Mouse (Mus musculus): ENCODE measurements around the gene Flywch1.

The Flywch1 gene

GRCm38 (mm10) chr17:23777141-23777540 lies 5.7 kb upstream of the Flywch1 start:
- DNase-seq = no peak

DNA sequence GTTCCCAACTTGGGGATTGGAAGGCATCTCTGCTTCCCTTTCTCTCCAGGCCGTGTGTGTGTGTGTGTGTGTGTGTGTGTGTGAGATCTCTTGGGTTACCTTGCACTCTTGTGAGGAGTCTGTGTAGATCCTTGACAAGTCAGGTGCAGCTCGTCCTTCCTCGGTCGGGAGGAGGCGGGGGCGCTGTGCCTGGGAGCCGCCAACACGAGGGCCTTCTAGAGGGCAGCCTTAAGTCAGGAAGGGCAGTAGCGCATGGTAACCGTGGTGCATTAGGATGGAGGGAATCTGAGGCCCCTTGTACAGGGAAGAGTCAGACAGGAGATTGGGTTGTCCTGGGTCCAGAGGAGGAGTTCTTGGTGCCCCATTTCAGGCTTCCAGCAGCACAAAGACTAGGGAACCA lies 4.8 kb upstream of the Flywch1 start:
- no peak for DNase-seq

- DNase-seq = peak; percentile 97
These were observed 2.7 kb upstream of the Flywch1 start for GRCm38 (mm10) chr17:23774090-23774489.

DNA sequence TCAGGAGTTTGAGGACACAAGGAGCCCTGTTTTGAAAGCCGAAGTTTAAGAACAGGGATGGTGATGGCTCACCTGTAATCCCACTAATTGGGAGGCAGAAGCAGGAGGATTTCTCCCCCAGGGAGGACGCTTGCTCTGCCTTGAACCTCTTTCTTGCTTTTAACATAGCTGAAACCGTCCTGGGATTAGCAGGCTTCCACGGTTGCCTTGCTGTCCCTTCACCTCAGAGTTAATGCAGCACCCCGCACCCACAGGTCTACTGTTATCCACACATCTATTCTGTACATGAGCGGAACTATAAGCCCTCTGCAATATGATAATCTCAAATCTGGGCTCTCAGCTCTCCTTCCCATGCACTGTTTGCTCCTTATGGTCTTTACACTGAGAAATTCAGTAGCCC lies 2.3 kb upstream of the Flywch1 start:
- no peak for DNase-seq

DNA sequence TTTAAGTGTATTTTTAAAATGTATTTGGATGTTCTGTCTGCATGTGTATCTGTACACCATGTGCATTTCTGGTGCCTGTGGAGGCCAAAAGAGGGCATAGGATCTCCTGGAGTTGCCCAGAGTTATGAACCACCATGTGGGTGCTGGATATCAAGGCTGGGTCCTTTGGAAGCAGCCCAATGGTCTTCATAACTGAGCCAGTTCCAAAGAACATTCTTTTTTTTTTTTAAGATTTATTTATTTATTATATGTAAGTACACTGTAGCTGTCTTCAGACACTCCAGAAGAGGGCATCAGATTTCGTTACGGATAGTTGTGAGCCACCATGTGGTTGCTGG lies 786 bp upstream of the Flywch1 start:
- DNase-seq = peak; percentile 84

- no peak for DNase-seq
These were observed 512 bp downstream of the Flywch1 start for GRCm38 (mm10) chr17:23770896-23771283.

DNA sequence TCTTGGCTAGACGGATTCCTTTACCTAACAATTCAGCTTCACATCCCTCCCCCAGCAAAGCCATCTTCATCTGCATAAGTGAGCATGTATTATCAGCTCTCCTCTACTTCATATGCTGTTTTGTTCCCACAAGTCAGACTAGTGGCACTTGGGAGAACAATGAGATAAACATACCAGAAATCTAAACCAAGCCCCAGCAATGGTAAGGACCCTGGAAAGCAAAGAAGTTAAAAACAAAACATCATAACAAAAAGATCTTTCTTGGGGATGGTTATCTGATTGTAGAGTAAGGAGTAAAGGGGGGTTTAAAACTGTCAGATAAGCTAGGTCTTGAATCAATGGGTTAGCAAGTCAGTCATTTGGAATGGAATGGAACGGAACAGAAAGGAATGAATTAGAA lies 909 bp downstream of the Flywch1 start:
- no peak for DNase-seq

DNA sequence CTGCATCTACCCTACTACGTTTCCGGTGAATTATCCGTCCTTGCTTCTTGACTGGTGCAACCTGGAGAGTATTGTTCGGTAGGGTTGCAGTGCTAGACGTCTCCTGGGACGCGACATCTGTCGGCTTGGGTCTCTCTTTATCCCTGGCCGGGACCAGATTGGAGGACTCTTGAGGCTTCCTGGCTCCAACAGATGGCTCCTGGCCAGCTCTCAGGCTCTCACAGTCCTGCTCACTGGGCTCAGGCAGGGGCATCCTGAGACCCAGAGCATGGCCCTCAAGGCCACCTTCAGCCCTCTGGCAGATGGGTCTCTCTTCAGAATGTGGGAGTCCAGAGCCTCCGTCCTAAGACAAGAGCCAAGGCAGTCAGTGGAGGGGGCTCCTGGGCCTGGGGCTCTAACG lies 8.4 kb downstream of the Flywch1 start:
- DNase-seq = no peak

- DNase-seq = no peak
These were observed 10.2 kb downstream of the Flywch1 start for GRCm38 (mm10) chr17:23761155-23761554.

DNA sequence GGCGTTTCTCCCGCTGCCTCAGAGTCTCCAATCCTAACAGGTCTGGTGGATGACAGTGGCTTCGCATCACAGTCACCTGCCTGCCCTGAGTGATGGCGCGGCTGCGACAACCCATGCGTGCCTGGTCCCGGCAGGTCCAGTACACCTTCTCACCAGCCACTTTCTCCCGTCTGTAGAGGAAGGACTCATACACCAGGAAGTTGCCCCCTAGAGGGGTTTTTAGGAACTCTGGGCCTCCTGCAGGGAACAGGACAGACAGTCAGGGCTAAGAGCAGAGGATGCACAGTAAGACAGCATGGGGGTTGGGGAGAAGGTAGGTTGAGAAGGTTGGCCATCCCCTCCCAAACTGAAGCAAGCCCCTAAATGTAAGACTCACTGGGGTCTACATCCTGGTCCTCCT lies 11.2 kb downstream of the Flywch1 start:
- DNase-seq = no peak

DNA sequence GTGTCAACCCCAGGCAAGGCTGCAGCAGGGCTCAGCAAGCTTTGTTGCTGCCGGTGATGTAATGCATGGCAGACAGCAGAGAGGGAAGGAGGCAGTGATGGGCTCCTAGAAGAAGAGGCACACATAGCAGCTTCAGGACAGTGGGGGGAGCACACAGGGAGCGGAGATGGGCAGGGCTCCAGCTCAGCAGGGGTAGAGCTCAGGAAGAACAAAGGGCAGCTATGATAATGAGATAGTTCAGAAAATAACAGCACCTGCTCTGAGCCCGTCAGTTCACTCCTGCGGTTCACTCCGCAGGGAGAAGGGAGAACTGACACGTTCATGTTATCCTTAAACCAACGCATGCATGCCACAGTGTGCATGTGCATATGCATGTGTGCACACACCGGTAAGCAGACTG lies 12.6 kb downstream of the Flywch1 start:
- DNase-seq = no peak

DNA sequence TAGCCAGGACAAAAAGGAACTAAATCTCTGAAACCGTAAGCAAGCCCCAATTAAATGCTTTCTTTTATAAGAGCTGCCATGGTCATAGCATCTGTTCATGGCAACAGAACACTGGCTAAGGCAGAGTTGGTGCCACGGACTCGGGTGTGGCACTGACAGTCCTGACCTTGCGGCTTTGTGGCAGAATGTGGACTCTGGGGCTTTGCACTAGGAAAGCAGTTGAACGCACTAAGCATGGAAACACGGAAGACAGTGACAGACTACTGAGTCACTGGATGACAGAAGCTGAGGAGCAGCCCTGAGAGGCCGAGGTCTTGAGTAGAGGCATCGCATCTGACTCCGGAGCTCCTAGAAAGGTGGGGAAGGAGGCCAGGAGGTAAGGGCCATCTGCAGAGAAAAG lies 13.8 kb downstream of the Flywch1 start:
- no peak for DNase-seq

DNA sequence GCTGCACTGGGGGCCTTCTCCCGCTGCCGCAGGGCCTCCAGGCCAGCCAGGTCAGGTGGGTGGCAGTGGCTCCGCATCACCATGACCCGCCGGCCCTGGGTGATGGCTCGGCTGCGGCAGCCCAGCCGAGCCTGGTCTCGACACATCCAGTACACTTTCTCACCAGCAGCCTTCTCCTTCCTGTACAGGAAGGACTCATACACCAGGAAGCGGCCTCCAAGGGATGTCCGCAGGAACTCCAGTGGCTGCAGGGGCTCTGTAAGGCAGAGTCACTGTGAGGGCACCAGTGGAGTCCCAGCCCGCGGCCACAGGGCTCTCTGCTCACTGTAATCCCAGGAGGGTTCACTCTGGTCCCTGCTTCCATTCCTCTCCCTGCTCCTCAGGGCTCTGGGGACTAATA lies 15.7 kb downstream of the Flywch1 start:
- peak; percentile 96 for DNase-seq

- DNase-seq = peak; percentile 91
These were observed 21.8 kb downstream of the Flywch1 start for GRCm38 (mm10) chr17:23749400-23750191.

GRCm38 (mm10) chr17:23748631-23749391 lies 22.6 kb downstream of the Flywch1 start:
- DNase-seq = peak; percentile 99

GRCm38 (mm10) chr17:23748026-23748425 lies 23.4 kb downstream of the Flywch1 start:
- no peak for DNase-seq

GRCm38 (mm10) chr17:23747471-23747870 lies 23.9 kb downstream of the Flywch1 start:
- peak; percentile 83 for DNase-seq

DNA sequence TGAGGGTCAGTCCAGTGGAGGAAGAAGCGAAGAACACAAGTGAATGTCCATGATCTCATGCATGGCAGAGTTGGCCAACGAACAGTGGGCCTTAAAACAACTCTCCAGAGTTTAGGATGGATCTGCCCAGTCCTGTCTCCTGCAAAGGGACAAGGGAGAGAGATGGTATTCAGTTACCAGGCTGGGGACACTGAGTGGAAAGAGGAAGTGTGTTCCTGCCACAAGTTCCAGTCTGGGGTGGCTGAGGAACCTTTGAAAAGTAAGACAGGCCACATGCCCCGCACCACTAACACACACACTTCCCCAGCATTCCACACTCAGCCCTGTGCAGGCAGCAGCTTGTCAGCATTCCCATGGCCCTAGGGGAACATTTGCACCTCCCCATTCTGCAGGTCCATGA lies 24.6 kb downstream of the Flywch1 start:
- no peak for DNase-seq

DNA sequence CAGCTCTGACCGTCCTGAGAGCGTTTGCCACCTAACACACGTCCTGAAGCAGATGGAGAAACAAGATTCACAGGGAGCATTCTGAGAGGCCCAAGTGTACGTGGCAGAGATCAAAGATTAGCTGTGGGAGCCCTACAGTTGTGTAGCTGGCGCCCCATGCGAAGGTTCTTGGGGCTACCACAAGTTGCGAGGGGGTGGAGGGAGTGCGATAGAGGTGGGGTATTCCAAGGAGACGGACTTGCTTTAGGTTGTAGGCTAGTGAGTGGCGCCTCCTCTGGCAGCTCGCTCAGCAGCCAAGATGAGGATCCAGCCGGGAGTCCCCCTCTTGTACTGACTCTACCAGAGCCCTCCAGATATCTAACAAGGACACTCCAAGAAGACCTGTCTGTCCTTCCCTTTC lies 25.1 kb downstream of the Flywch1 start:
- DNase-seq = peak; percentile 93

GRCm38 (mm10) chr17:23745301-23746251 lies 25.8 kb downstream of the Flywch1 start, which contains the start of gene Kremen2:
Kremen2 (minus strand) TSS chr17:23745833.
- DNase-seq = no peak

- DNase-seq = peak; percentile 92
These were observed 26.8 kb downstream of the Flywch1 start for GRCm38 (mm10) chr17:23744651-23745050.

GRCm38 (mm10) chr17:23744076-23744475 lies 27.3 kb downstream of the Flywch1 start:
- no peak for DNase-seq

DNA sequence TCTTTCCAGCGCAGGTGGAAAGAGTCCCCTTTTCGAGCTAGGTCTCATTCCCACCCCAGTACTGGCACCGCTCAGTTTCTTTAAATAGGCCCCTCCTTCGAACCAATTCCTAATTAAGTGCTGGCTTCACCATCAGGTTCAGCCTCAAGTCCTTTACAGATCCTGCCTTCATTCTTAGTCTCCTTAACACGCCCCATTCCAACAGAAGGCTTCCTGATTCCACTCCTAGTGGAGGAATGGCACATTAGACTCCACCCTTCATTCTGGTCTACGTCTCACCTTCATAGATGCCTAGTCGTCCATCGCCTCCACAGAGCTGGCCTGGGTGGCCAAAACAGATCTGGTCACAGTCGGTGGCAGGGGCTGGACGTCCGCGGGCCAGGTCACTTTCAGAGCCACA lies 28.5 kb downstream of the Flywch1 start:
- no peak for DNase-seq

All from heart, adult 11 months (tissue).